Mouse (Mus musculus): ENCODE measurements around the gene Pitx3.

GRCm38 (mm10) chr19:46148372-46148760 is 240 bp upstream of the Pitx3 start:
- TF ChIP-seq CTCF (IDR thresholded peaks at IDR 0.05; ENCODE audit: low read depth, low read length), result no peak
- TF ChIP-seq EP300 (IDR thresholded peaks at IDR 0.05; ENCODE audit: insufficient read depth, low read depth, low read length), result no peak
- TF ChIP-seq POLR2A (IDR thresholded peaks at IDR 0.05; ENCODE audit: insufficient read depth, low read length), result no peak

All from ES-Bruce4 (cell line).